Mouse (Mus musculus) gastrocnemius, postnatal 36 days (tissue): ENCODE results near the gene Ntrk3. TPM values are rescaled to one million over a fixed set of nuclear protein-coding genes. Genes with fewer than 3 reads are reported as not detected.

ENCODE experiments used
- DNase-seq, 2 experiments: peaks; one replicate each; pipeline ENCODE4 v3.0.0; 2022
- intact Hi-C: fragments of 180-260 bp; cut with DNase I; formaldehyde crosslinking; loops from one replicate; pipeline ENCODE4 v1.15.1; 2025
- total RNA-seq, 2 experiments: library from RNA; stranded (reverse); gene quantifications; 2 replicates each; pipeline ENCODE4 v1.2.3; 2021

Gene Ntrk3
- total RNA-seq, 2 experiments from 2014 or later: 1.3 to 1.8 TPM

GRCm38 (mm10) chr7:78652296-78652695, 85.5 kb downstream of the Ntrk3 start:
- no peak for DNase-seq
- intact Hi-C loops: no loop called here

- intact Hi-C loops: no loop called here
- no peak for DNase-seq
These were observed 86.3 kb downstream of the Ntrk3 start for GRCm38 (mm10) chr7:78651540-78651939.

DNA sequence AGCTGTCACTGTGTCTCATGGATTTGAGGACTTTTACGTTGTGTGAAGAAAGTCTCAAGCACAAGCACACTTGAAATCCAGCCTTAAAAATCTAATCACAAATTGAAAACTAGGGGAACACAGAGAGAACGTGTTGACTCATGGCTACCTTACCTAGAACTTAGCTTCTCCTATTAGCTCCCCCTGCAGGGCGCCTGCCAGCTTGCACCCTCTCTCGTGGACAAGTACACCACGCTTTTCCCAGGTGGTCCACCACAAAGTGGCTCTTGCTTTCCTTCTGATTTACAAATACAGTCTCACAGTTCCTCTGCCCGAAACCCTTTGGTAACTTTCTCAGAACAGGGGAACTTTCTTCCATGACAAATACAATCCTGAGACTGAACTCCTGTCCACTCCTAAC, 94.1 kb downstream of the Ntrk3 start:
- DNase-seq: no peak
- intact Hi-C loops: no loop called here

GRCm38 (mm10) chr7:78623686-78624085, 114.1 kb downstream of the Ntrk3 start:
- intact Hi-C loops: no loop called here
- DNase-seq: peak; percentile 12 to 16

DNA sequence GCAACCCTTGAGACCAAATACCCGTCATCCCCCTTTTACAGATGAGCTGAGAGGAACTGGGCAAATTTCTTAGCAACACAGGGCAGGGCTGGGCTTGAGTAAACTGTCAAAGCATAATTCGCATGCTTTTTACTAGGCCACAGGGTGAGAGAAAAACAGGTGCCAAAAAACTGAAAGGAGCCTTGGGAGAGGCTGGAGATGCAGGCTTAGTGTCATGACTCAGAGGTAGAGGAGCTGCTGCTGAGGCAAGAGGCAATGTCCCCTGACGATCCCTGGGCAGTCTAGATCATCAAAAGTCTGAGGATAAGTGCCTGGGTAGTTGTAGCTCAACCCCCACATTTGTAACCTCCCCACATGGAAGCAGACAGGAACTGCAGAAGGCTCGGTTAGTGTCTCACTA, 116.7 kb downstream of the Ntrk3 start:
- intact Hi-C loops: no loop called here
- no peak for DNase-seq

DNA sequence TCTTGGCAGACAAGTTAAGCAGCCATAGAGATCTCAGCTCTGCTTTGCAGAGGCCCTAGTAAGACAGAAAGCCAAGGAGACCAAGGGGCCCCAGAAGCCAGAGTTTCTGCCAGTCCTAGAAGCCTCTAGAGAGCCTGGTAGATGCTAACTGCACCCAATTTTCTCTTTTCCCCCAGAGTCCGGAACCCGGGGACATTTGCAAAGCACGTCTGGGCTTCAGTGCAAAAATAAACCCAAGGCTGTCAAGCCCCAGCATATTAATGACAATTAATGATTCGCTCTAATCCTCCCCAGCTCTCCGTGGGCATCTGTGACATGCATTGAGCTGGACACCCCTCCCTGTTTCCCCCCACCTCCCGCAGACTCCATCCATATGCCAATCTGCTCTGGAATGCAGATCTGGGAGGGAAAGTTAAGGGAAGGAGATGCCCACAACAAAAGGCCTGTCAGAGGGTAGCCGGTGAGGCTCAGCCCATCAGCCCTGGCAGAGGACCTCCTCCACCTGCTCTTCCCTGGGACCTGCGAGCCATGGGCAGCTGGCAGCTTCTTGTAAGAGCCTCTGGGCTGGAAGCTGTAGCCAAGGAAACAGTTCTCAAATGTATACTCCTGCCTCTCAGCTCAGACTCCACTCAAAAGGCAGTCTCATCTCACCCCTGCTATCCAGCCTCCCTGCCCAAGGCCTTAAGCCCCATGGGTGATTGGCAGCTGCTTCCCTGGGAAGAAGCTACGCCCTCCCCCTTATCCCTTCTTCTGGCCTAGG, 117.8 kb downstream of the Ntrk3 start:
- no peak for DNase-seq
- intact Hi-C loops: no loop called here

- intact Hi-C loops: no loop called here
- DNase-seq: no peak
These were observed 132.2 kb downstream of the Ntrk3 start for GRCm38 (mm10) chr7:78605538-78606130.

GRCm38 (mm10) chr7:78603922-78604321, 133.9 kb downstream of the Ntrk3 start:
- intact Hi-C loops: no loop called here
- DNase-seq: no peak

DNA sequence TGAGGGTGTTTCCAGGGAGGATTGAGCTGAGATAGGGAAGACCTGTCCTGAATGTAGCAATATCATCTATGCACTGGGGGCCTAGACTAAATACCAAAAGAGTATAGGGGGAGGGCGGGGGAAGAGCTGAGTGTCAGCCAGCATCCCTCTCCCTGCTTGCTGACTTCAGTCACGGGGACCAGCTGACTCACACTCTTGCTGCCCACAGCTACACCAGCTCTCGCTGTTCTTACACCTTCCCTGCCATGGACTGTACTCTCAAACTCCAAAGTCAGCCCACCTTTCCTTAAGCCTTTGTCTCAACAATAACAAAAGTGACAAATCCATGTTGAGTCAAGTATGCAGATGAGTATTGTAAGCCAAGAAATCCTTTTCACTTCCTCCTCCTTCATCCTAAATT, 136.0 kb downstream of the Ntrk3 start:
- intact Hi-C loops: no loop called here

DNA sequence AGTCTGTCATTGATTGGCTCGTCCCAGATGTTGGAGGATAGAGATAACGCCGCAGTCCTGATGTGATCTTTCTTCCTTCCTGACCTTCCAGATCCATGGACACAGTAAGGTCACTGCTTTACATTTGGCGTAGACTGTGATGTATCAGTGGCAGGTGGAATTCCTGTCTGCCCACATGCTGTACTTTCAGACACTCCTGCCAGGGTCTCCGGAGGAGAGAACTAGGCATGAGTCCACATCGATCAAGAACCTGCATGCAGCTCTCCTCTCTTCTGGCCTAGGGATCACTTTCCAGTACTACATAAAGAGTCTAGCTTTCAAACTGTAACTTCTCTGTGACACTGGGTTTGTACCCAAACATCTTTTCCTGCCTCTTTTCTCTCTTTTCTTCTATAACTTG, 136.9 kb downstream of the Ntrk3 start:
- DNase-seq: no peak
- intact Hi-C loops: no loop called here

More for the DNA sequence above, 136.0 kb downstream of the Ntrk3 start:
- DNase-seq: no peak

GRCm38 (mm10) chr7:78599941-78600677, 137.7 kb downstream of the Ntrk3 start:
- intact Hi-C loops: no loop called here
- DNase-seq: no peak

GRCm38 (mm10) chr7:78598147-78598546, 139.7 kb downstream of the Ntrk3 start:
- intact Hi-C loops: no loop called here
- DNase-seq: no peak

DNA sequence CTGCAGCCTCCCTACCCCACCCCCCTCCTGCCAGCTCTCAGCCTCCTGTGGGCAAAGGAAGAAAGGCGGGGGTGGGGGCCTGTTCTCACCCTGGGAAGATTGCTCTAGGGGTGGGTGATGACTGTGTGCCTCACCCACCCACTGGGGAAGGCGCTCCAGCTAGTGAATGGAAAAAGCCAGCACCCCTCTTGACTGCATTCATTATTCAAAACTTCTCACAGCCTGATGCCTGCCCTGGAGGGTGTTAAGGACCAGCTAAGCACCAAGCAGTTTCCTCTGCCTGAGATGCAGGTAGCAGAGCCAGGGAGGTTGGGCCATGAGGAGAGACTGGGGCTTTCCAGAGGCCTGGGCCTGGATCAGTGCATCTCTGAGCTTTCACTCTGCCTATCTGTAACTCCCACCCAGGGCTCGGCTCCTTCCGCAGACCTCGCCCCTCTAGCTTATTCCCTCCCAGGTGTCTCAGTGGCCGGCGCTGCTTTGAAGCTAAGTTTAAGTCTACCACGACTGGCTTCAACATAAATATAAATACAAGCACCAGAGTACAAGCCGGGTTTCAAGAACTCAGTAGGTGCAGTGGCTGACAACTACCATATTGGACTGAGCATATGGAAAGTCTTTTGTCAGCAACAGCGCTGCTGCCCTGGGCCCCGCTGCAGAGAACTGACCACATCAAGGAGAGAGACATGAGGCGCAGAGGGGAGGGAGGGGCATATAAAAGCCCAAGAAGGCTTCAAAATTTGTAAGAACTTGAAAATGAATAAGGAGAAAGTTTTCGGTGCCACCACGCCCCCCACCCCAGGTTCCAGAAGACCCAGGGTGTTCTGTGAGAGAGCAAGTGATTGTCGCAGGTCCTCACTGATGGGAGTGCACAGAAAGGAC, 140.3 kb downstream of the Ntrk3 start:
- intact Hi-C loops: no loop called here
- DNase-seq: no peak

GRCm38 (mm10) chr7:78596556-78596955, 141.3 kb downstream of the Ntrk3 start:
- intact Hi-C loops: no loop called here

DNA sequence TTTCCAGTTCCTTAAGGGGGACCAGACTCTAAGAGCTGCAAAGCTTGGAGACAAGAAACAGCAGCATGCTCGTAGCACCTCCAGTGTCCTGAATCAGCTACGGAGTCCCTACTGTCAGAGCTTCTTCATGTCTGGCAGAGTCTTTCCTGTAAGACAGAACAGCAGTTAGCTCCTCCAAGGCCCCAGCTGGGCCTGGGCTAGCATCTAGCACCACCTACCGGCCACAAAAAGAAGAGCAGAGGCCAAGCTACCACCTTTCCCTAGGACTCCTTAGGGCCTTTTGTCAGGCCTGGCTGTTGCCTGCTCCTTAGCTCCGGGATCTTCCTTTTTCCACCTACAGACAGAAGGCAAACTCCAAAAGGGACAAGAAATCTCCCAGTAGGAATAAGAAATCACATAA, 141.9 kb downstream of the Ntrk3 start:
- intact Hi-C loops: no loop called here
- DNase-seq: no peak

More at GRCm38 (mm10) chr7:78596556-78596955, 141.3 kb downstream of the Ntrk3 start:
- no peak for DNase-seq

- intact Hi-C loops: no loop called here
These were observed 144.9 kb downstream of the Ntrk3 start for GRCm38 (mm10) chr7:78592948-78593347.

DNA sequence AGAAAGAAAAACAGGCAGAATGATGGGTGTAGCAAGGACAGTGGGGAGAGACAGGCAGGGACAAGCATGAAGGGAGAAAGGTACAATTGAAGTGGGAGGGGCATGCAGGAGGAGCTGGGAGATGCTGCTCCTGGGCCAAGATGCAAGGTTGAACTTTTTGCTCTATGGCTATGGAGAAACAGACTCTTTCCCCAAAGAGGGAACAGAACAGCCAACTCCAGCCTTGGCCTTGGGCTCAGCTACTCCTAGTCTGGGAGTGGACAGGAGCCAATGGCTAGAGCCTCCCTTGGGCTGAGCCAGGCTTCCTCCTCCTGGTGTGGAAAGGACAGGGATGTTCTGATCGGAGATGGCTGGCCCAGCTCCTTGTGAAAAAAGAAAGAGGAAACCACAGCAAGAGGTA, 145.6 kb downstream of the Ntrk3 start:
- intact Hi-C loops: no loop called here
- no peak for DNase-seq

More at GRCm38 (mm10) chr7:78592948-78593347, 144.9 kb downstream of the Ntrk3 start:
- DNase-seq: no peak

DNA sequence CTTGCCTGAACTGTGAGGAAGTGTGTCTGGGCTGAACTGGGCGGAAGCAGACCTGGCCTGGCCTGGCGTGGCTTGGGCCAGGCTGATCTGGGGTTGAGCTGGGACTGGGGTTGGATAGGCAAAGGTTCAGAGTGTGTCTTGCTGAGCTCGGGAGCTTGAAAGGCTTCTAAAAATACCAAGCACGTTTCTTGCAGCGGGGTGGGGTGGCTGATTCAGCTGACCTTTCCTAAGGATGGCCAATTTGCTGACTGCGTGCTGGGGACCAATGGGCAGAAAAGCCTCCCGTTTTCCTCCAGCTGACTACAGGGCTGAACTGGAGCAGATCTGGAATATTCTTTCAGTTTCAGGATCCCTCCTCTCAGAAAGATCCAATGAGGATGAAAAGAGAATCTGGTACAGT, 148.0 kb downstream of the Ntrk3 start:
- DNase-seq: no peak
- intact Hi-C loops: no loop called here

GRCm38 (mm10) chr7:78586800-78587199, 151.0 kb downstream of the Ntrk3 start:
- intact Hi-C loops: no loop called here
- no peak for DNase-seq

GRCm38 (mm10) chr7:78585960-78586359, 151.9 kb downstream of the Ntrk3 start:
- no peak for DNase-seq
- intact Hi-C loops: no loop called here

DNA sequence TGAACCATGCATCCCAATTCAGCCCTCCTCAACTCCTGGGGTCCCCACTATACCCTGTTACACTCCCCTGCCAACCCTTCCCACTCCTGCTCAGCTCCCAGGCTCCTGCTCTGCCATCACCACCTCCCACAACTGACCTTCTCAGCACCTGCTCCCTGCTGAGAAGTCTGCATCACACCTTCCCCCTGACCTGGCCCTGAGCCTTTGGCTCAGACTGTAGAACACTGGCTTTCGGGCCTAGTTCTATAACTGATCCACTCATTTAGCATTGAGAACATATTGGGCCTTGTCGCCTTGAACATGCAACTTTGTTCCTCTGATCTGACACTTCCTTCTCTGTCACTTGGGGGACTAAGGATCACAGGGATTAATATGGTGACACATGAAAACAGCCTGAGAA, 152.9 kb downstream of the Ntrk3 start:
- DNase-seq: no peak
- intact Hi-C loops: no loop called here
